Mouse (Mus musculus) c-Kit-negative CD71-positive TER-119-positive erythroid progenitor cells, embryonic 14.5 days (primary cell): ENCODE measurements around the gene Tbcel.

Source experiments
- DNase-seq: peaks from one replicate; pipeline ENCODE4 v3.0.0-alpha.2; 2013; ENCODE audit warnings: low read depth, low spot score

Tbcel gene

DNA sequence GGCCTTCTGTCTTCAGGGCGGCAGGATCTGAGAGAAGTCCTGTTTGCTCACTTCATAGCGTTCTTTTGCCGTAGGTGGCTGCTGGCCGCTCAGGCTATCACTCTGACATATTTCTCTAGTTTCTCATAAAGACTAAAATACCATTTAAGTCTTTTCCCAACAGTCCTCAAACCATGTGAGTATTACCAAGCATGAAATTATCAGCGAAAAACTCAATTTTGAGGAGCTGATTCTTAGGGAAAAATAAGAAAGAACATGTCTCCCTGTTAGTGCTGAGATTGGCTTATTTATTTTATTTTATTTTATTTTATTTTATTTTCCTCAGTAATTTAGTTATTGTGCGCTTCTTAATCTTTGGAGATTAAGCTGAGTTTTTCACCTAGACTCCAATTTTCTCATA lies at the start of gene Tbcel:
Tbcel (minus strand) TSS at position 101 of the 400 bp plus-strand sequence.
- no peak for DNase-seq

- DNase-seq, result no peak
Observed at GRCm38 (mm10) chr9:42555186-42555585, 47.6 kb upstream of the Tbcel start.

- DNase-seq, result no peak
Observed at GRCm38 (mm10) chr9:42550116-42550515, 42.5 kb upstream of the Tbcel start.

DNA sequence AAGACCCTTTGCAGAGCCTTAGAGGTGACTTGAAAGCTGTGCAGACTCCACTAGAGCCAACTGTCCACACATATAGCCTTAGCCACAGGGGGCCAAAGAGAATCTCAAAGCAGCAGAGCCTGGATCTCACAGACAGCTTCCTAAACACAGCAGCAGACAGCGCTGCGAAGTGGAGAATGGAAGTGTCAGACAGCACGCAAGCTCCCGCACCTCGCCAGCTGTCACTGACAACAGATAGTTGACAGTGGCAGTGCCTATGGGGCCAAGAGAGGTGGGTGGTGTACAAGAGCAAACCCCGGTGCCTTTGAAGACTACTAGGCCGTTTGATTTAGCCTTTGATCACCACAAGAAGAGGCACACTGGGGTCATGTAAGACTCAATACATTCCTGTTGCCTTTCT lies 41.4 kb upstream of the Tbcel start:
- DNase-seq, result no peak

GRCm38 (mm10) chr9:42544521-42544920 lies 36.9 kb upstream of the Tbcel start:
- no peak for DNase-seq

- DNase-seq, result no peak
Observed at GRCm38 (mm10) chr9:42533491-42533890, 25.9 kb upstream of the Tbcel start.

GRCm38 (mm10) chr9:42533041-42533440 lies 25.4 kb upstream of the Tbcel start:
- no peak for DNase-seq

DNA sequence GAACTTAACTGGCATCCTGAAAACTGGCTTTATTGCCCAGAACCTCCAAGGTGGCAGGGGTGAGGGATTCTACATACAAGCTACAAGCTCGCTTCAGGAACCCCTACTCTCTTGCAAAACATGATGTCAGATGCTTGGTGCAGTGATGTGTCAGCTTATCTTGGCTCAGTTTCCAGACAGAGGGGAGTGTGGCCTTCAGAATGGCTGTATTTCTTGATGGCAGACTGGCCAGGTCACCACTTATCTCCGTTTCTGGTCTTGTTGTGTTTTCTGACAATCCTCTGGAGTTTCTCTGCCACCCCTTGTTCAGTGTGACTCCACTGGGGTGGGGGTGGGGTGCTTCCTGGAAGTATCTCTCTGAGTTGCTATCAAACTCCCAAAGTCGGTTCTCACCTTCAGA lies 24.3 kb upstream of the Tbcel start:
- DNase-seq, result no peak

DNA sequence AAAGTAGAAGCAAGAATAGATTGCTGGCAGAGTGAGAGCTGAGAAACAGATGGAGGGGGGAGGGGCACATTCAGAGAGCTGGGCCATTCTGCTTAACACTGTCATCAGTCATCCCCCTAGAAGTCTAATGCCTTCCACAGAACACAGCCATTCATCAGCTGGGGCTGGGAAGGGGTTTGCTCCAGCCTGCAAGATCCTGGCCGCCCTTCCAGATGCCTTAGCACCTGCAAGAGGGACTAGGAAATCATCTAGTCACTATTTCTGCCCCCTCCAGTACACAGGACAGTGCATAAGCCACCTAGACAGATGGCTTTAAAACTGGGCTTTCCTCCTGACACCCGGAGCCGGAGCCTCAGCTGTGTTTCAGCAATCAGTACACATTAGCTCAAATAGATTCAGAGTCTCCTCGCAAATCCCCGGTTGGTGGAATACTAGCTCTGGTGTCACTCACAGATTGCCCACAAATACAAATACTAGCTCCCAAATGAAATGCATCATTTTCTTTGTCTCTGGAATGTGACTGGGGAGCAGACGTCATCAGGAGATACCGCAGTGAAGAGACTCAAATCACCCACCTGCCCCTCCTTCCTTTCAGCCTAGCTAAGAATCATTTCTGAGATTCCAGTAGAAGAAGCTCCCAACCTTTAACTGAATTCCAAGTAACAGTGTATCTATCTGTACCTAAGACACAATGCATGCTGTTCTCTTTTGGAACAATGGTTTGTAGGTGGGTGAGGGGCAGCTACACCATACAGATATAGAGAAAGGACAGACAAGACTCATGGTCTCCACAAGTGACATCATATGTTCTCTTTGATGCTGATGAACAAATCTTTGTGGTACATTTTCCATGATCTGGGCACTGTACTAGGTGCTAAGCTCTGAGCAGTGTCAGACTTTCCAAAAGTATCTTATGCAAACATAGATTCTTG lies 22.9 kb upstream of the Tbcel start:
- DNase-seq, result no peak

DNA sequence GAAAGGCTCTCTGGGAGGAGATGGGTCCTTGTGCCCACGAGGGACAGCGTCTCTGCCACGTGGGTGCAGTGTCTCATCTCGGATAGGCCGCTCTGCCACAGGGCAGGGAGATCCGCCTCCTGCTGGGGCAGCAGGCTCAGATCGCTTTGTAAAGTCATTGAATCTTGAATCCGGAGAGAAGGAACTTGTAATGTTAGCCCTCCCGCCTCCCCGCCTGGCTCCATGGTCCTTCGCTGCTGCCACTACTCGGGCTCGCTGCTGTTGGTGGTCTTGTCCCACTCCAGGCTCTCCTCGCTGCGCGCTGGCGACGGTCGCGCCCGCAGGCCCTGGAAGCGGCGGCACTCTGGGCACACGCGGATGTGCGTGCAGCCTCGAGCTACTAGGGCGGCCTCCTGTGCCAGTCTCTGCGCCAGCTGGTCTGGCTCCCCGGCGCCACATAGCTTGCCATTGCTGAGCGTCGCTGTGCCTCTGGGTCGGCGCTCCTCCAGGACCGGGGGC lies 13.0 kb upstream of the Tbcel start:
- no peak for DNase-seq

GRCm38 (mm10) chr9:42518163-42518562 lies 10.6 kb upstream of the Tbcel start:
- DNase-seq, result no peak

DNA sequence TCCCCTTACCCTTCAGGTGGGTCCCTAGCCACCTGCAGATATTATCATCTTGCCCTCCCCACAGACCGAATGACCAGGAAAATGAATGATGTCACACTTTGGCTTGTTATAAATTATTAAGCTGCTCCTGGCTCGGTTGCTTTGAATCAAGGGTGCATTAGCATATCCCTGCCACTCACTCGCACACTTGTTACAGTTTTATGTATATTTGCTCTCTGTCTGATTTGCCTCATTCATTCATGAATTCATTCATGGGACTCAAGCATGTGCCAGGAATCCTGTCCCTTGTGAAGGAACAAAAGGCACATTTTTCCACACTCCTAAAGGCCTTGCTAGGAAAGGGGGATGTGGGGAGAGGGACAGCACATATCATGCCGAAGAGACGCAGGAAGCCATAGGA lies 5.5 kb upstream of the Tbcel start:
- no peak for DNase-seq

DNA sequence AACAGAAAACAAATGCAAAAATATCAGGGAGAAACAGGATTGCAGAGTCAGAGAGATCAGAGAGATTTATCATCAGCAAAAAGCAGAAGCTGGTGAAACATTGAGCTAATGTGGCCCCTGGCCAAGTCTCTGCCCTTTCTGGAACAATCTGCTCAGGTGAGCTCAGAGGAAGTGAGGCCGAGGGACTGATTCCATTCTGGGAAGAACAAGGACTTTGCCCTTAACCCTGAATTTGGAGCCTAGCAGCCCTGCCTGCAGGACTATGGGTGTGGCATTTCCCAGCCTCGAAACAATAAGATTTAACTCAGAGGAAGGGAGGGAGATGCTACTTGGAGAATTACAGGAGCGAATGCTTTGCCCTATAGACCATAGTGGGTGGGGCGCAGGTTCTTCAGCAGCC lies 4.7 kb upstream of the Tbcel start:
- no peak for DNase-seq

GRCm38 (mm10) chr9:42508235-42508634 lies 626 bp upstream of the Tbcel start:
- no peak for DNase-seq

DNA sequence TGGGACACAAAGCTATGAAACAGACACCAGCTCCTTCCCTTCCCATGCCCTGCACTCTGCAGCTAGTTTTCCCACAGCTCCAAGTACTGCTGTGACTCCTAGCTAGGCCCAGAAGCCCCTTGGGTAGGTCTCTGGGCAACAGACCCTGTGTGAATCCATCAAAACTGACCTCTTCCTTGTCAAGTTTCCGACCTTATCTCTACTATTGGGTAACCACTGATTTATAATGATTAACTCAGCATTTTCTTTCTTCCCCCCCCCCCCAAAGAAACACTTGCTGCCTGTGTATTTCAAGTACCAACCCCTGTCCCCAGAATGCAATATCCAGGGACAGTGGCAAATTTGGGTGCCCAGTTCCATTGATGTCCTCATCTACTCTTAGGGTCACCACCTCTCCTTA lies 587 bp downstream of the Tbcel start:
- DNase-seq, result no peak

DNA sequence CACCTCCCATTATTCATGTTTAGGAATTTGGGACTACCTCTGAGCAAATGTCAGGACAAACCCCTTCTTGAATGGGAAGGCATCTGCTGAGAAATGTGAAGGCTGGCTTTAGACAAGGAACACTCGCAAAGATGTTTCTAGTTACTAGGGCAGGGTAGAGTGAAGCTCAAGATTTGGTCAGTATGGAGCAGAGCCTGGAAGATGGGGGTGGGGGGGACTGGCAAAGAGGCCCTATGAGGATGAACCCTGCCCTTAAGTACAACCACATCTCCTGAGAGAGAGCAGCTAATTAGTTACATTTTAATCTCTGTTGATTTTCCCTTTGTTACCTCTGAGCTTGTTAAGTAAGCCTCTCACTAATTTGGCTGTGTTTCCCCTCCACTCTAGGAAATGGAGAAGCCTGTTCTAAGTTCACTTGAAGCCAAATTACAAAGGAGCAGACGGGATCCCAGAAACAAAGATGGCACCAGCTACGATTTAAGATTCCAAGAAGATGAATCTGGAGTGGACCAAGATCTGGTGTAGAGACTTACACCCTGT lies 2.6 kb downstream of the Tbcel start:
- no peak for DNase-seq

DNA sequence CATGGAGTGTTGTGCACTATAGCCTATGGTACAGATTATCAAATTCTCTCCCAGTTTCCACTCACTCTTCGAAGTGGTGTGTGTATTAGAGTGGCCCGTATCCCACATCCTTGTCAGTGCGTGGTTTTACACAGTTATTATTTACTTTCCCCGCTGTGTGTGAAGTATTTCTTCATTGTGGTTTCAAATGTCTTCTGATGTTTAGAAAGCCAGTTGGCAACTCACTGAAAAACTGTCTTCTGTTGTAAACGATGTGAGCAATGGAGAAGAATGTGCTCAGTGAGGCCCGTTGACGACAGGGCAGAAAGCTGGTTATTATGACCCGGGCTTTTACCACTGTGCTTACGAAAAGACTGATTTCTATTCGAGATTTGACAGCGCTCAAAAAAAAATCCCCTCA lies 3.0 kb downstream of the Tbcel start:
- no peak for DNase-seq

- no peak for DNase-seq
Observed at GRCm38 (mm10) chr9:42503709-42504108, 3.9 kb downstream of the Tbcel start.

GRCm38 (mm10) chr9:42496296-42496695 lies 11.3 kb downstream of the Tbcel start:
- DNase-seq, result no peak

- DNase-seq, result no peak
Observed at GRCm38 (mm10) chr9:42491780-42492179, 15.8 kb downstream of the Tbcel start.

- no peak for DNase-seq
Observed at GRCm38 (mm10) chr9:42490589-42491382, 16.8 kb downstream of the Tbcel start.

DNA sequence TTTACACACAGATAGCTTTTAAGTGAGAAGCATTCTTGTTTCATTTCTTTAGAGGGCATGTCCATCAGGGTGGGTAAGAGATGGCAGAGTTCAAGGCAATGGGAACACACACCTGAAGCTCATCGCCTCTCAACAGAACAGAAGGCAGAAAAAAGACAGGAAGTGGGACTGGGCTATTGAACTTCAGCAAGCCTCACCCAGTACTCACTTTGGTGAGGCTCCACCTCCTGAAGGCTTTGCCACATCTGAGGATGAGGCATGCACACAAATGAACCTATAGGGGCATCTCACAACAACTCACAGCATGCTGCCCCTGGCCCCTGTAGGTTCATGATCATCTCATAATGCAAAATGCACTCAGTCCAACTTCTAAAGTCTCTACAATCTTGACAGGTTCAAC lies 19.5 kb downstream of the Tbcel start:
- DNase-seq, result no peak
